Mouse (Mus musculus) heart, embryonic 13.5 days (tissue): ENCODE results near the gene Tshr. TPM values are rescaled to one million over a fixed set of nuclear protein-coding genes. Genes with fewer than 3 reads are reported as not detected.
A peak's percentile ranks its signal among the peaks of the same experiment; 100 is the strongest.
"Not testable (repeated sequence)": the region's sequence is repeated elsewhere in the genome, so short reads cannot be mapped to it uniquely, and the experiment has no call there.

ENCODE experiments used
- ATAC-seq: fragments of 200-750 bp; cut with Nextera tagmentation; 2 replicates; pipeline ENCODE4 v1.8.0; 2017; ENCODE audit warnings: moderate TSS enrichment; ENCODE audit not compliant: insufficient number of reproducible peaks, low FRiP score, low TSS enrichment; ENCODE audit errors: extremely low read depth
- H3K27ac ChIP-seq: fragments of 300-500 bp; sonication (generic); replicated peaks from 2 replicates; pipeline ENCODE4 v1.5.1; 2015; ENCODE audit warnings: moderate library complexity, mild to moderate bottlenecking, inconsistent platforms
- H3K27me3 ChIP-seq: fragments of 300-500 bp; sonication (generic); replicated peaks from 2 replicates; pipeline ENCODE4 v1.6.1; 2015; ENCODE audit warnings: mild to moderate bottlenecking, inconsistent platforms
- H3K36me3 ChIP-seq: fragments of 300-500 bp; sonication (generic); 2 replicates; pipeline ENCODE4 v1.6.1; 2015; ENCODE audit warnings: mild to moderate bottlenecking, inconsistent platforms
- H3K4me1 ChIP-seq: fragments of 300-500 bp; sonication (generic); 2 replicates; pipeline ENCODE4 v1.6.1; 2015; ENCODE audit warnings: inconsistent platforms
- H3K4me2 ChIP-seq: fragments of 300-500 bp; sonication (generic); 2 replicates; pipeline ENCODE4 v1.6.1; 2015; ENCODE audit warnings: inconsistent platforms, mild to moderate bottlenecking, moderate library complexity
- H3K4me3 ChIP-seq: fragments of 300-500 bp; sonication (generic); 2 replicates; pipeline ENCODE4 v1.5.1; 2015; ENCODE audit warnings: moderate library complexity, mild to moderate bottlenecking, inconsistent platforms
- H3K9ac ChIP-seq: fragments of 300-500 bp; sonication (generic); 2 replicates; pipeline ENCODE4 v1.6.1; 2015; ENCODE audit warnings: inconsistent platforms, mild to moderate bottlenecking, moderate library complexity
- H3K9me3 ChIP-seq: fragments of 300-500 bp; sonication (generic); 2 replicates; pipeline ENCODE4 v1.6.1; 2016; ENCODE audit warnings: inconsistent platforms
- WGBS: fragments of 180-500 bp; shearing (Covaris S2); methylation state at CpG from one replicate; pipeline ENCODE4 v1.1.7; 2015; ENCODE audit warnings: mixed read lengths; 5-methylcytosine and 5-hydroxymethylcytosine counted together
- polyA plus RNA-seq: library from polyadenylated mRNA; unstranded; fragments of >200 nt; fragmentation: Nextera tagmentation; extraction: Ambion mirVana; gene quantifications from 2 replicates; pipeline ENCODE4 v1.2.1, GENCODE M21; 2015

The Tshr gene
- polyA plus RNA-seq: 0.05 and 0.11 TPM in 2 replicates

GRCm38 (mm10) chr12:91384281-91385017 is at the start of gene Tshr, which contains the start of gene Cep128:
Tshr (plus strand) TSS chr12:91384563.
Cep128 (minus strand) TSS chr12:91384409.
- Histone ChIP-seq H3K4me1 (peaks cover 10% of the 10 kb centered on the region), H3K9ac (peak within 1 kb of the TSS; percentile 81), H3K27me3 (no peaks in the 10 kb centered on the region), H3K9me3 (no peaks in the 10 kb centered on the region), H3K27ac (no peak within 1 kb of the TSS), H3K36me3 (peaks cover 3% of the 10 kb centered on the region; the same call in 1 of the 2 replicates), H3K4me3 (peak within 1 kb of the TSS; percentile 82), H3K4me2 (peak within 1 kb of the TSS; percentile 86)
- WGBS: 1% methylated on average over 27 of the region's 27 CpGs
- peak; percentile 99 for ATAC-seq

GRCm38 (mm10) chr12:91338656-91339055 is 45.7 kb upstream of the Tshr start:
- not testable (repeated sequence) for H3K4me1 ChIP-seq, H3K27ac ChIP-seq, H3K4me3 ChIP-seq, H3K27me3 ChIP-seq, ATAC-seq, H3K9ac ChIP-seq, H3K36me3 ChIP-seq, H3K4me2 ChIP-seq, H3K9me3 ChIP-seq
- WGBS: 95% methylated on average over 13 of the region's 13 CpGs

GRCm38 (mm10) chr12:91353783-91354182 is 30.6 kb upstream of the Tshr start:
- ATAC-seq: no peak
- Histone ChIP-seq H3K9me3 (no peaks in the 10 kb centered on the region), H3K27ac (no peak overlapping the region), H3K36me3 (no peaks in the 10 kb centered on the region), H3K4me2 (no peak overlapping the region), H3K27me3 (no peaks in the 10 kb centered on the region), H3K4me1 (no peaks in the 10 kb centered on the region), H3K9ac (no peak overlapping the region), H3K4me3 (no peak overlapping the region)
- 79% methylated on average over 8 of the region's 8 CpGs for WGBS

GRCm38 (mm10) chr12:91369173-91369572 is 15.2 kb upstream of the Tshr start:
- no peak for ATAC-seq
- Histone ChIP-seq H3K4me3 (no peak overlapping the region), H3K36me3 (peaks cover 17% of the 10 kb centered on the region), H3K4me2 (no peak overlapping the region), H3K27ac (no peak overlapping the region), H3K4me1 (no peaks in the 10 kb centered on the region), H3K9me3 (no peaks in the 10 kb centered on the region), H3K9ac (no peak overlapping the region), H3K27me3 (no peaks in the 10 kb centered on the region)
- 82% methylated on average over 3 of the region's 3 CpGs for WGBS

- 4% methylated on average over 22 of the region's 22 CpGs for WGBS
- Histone ChIP-seq H3K4me3 (peak overlapping the region; percentile 82), H3K9ac (peak overlapping the region; percentile 79), H3K9me3 (no peaks in the 10 kb centered on the region), H3K4me1 (peaks cover 10% of the 10 kb centered on the region), H3K36me3 (peaks cover 3% of the 10 kb centered on the region; the same call in 1 of the 2 replicates), H3K4me2 (peak overlapping the region; percentile 86), H3K27me3 (no peaks in the 10 kb centered on the region), H3K27ac (no peak overlapping the region)
- ATAC-seq: peak; percentile 62
Measured at GRCm38 (mm10) chr12:91383516-91384264, 673 bp upstream of the Tshr start.

GRCm38 (mm10) chr12:91400232-91401048 is 16.1 kb downstream of the Tshr start:
- Histone ChIP-seq H3K4me3 (peak overlapping the region; percentile 58), H3K27ac (no peak overlapping the region), H3K36me3 (no peaks in the 10 kb centered on the region), H3K9ac (peak overlapping the region; percentile 74), H3K9me3 (no peaks in the 10 kb centered on the region), H3K27me3 (peaks cover 56% of the 10 kb centered on the region), H3K4me2 (peak overlapping the region; percentile 96), H3K4me1 (peaks cover 5% of the 10 kb centered on the region)
- peak; percentile 29; the same call in 1 of the 2 replicates for ATAC-seq
- WGBS: under 1% methylated on average over 38 of the region's 38 CpGs

- WGBS: 4% methylated on average over 12 of the region's 12 CpGs
- peak overlapping the region; percentile 96 for H3K4me2 ChIP-seq
- H3K9ac ChIP-seq: peak overlapping the region; percentile 74
- H3K4me1 ChIP-seq: peaks cover 5% of the 10 kb centered on the region
- no peak overlapping the region for H3K27ac ChIP-seq
- 0 out of 2 replicates have a peak, but pooled peaks have one; percentile 8 for ATAC-seq
- H3K9me3 ChIP-seq: no peaks in the 10 kb centered on the region
- H3K27me3 ChIP-seq: peaks cover 56% of the 10 kb centered on the region
- peak overlapping the region; percentile 58 for H3K4me3 ChIP-seq
- H3K36me3 ChIP-seq: no peaks in the 10 kb centered on the region
Measured at GRCm38 (mm10) chr12:91401049-91401352, 16.6 kb downstream of the Tshr start.

- no peak for ATAC-seq
- H3K9ac ChIP-seq: no peak overlapping the region
- no peaks in the 10 kb centered on the region for H3K9me3 ChIP-seq
- no peaks in the 10 kb centered on the region for H3K27me3 ChIP-seq
- H3K4me1 ChIP-seq: no peaks in the 10 kb centered on the region
- H3K4me3 ChIP-seq: no peak overlapping the region
- no peak overlapping the region for H3K27ac ChIP-seq
- H3K4me2 ChIP-seq: no peak overlapping the region
- 74% methylated on average over 4 of the region's 4 CpGs for WGBS
- H3K36me3 ChIP-seq: no peaks in the 10 kb centered on the region
Measured at GRCm38 (mm10) chr12:91410306-91410705, 25.9 kb downstream of the Tshr start.

GRCm38 (mm10) chr12:91412461-91413182 is 28.3 kb downstream of the Tshr start:
- Histone ChIP-seq H3K4me3 (no peak overlapping the region), H3K4me1 (no peaks in the 10 kb centered on the region), H3K27me3 (no peaks in the 10 kb centered on the region), H3K4me2 (no peak overlapping the region), H3K36me3 (no peaks in the 10 kb centered on the region), H3K9ac (no peak overlapping the region), H3K27ac (no peak overlapping the region), H3K9me3 (no peaks in the 10 kb centered on the region)
- WGBS: 67% methylated on average over 7 of the region's 7 CpGs
- no peak for ATAC-seq

- no peaks in the 10 kb centered on the region for H3K9me3 ChIP-seq
- WGBS: 63% methylated on average over 6 of the region's 6 CpGs
- H3K4me3 ChIP-seq: no peak overlapping the region
Measured at GRCm38 (mm10) chr12:91415112-91415511, 30.7 kb downstream of the Tshr start.

More at GRCm38 (mm10) chr12:91415112-91415511, 30.7 kb downstream of the Tshr start:
- ATAC-seq: no peak
- no peaks in the 10 kb centered on the region for H3K27me3 ChIP-seq
- H3K27ac ChIP-seq: no peak overlapping the region
- H3K4me2 ChIP-seq: no peak overlapping the region
- H3K9ac ChIP-seq: no peak overlapping the region
- no peaks in the 10 kb centered on the region for H3K36me3 ChIP-seq
- H3K4me1 ChIP-seq: no peaks in the 10 kb centered on the region
